ENCODE assay signal across 21 mouse cellular contexts in genomic region chr10:17248270-17248669, GRCm38 (mm10).
DNase-seq lines count a peak whose midpoint lies in the region; ATAC-seq and TF ChIP-seq lines count a peak whose summit lies in the region.
"Had no signal": no experiment of that assay in that cellular context is flagged by ENCODE, and none has a peak within 500 bp of the region (broad histone marks: within the 10 kb centered on the region; RNA-seq: fewer than 3 reads in every experiment).

No protein-coding gene starts in this region.

- TF ChIP-seq CTCF in cerebellum, adult 2 months (IDR thresholded peaks at IDR 0.05; ENCODE audit: borderline replicate concordance, insufficient read depth, low read depth, low read length): no peak

- H3K27me3 ChIP-seq in limb, embryonic 10.5 days (ENCODE audit: low read depth, poor library complexity, severe bottlenecking): no peaks in the 10 kb centered on the region
- H3K27me3 ChIP-seq in cerebellum, adult 2 months (ENCODE audit: control insufficient read depth, insufficient read depth, low read length): no peaks in the 10 kb centered on the region
- H3K27me3 ChIP-seq: embryonic facial prominence, embryonic 13.5 days; embryonic facial prominence, embryonic 15.5 days; forebrain, embryonic 12.5 days had no signal

- H3K36me3 ChIP-seq in limb, embryonic 10.5 days: no peaks in the 10 kb centered on the region
- H3K36me3 ChIP-seq: embryonic facial prominence, embryonic 13.5 days; embryonic facial prominence, embryonic 15.5 days; forebrain, embryonic 10.5 days; forebrain, embryonic 12.5 days had no signal

- H3K4me1 ChIP-seq in limb, embryonic 10.5 days: peaks cover 20% of the 10 kb centered on the region
- H3K4me1 ChIP-seq in cerebellum, adult 2 months (ENCODE audit: control insufficient read depth, insufficient read depth, low read length): peaks cover 3% of the 10 kb centered on the region; the same call in 1 of the 2 replicates
- H3K4me1 ChIP-seq: embryonic facial prominence, embryonic 15.5 days; forebrain, embryonic 10.5 days; forebrain, embryonic 12.5 days had no signal

- no peaks in the 10 kb centered on the region for H3K9me3 ChIP-seq in limb, embryonic 10.5 days (replicated peaks)
- H3K9me3 ChIP-seq: embryonic facial prominence, embryonic 13.5 days; embryonic facial prominence, embryonic 15.5 days; forebrain, embryonic 10.5 days; forebrain, embryonic 12.5 days had no signal

- 38% methylated on average over 2 of the region's 2 CpGs for WGBS in limb, embryonic 10.5 days
- WGBS in cerebellum, adult 2 months: 86% methylated on average over 2 of the region's 2 CpGs

- peak; percentile 33 for DNase-seq in gonadal fat pad, adult 2 months (ENCODE audit: low read depth)
- no peak for DNase-seq in limb, embryonic 10.5 days (ENCODE audit: low spot score)
- no peak for DNase-seq in cerebellum, adult 2 months
- DNase-seq: adrenal gland, adult 8-10 months; adrenal gland, postnatal 14 days; adrenal gland, postnatal 36 days; cerebellum, adult 11-12 months; cerebellum, adult 8-10 months; cerebellum, adult 9-11 months; cerebellum, postnatal 14 days; cerebellum, postnatal 36 days; embryo, embryonic 11 days had no signal

- no peak overlapping the region for H3K4me3 ChIP-seq in limb, embryonic 10.5 days
- no peak overlapping the region for H3K4me3 ChIP-seq in cerebellum, adult 2 months (replicated peaks; ENCODE audit: insufficient read depth, low read depth, low read length)
- H3K4me3 ChIP-seq: embryonic facial prominence, embryonic 13.5 days; embryonic facial prominence, embryonic 15.5 days; erythroblast, embryonic 14.5 days; forebrain, embryonic 10.5 days; forebrain, embryonic 12.5 days had no signal

- no peak for TF ChIP-seq POLR2A in cerebellum, adult 2 months (IDR thresholded peaks at IDR 0.05; ENCODE audit: borderline replicate concordance, insufficient read depth, low read length)

- peak overlapping the region; percentile 19; the same call in 1 of the 2 replicates for H3K27ac ChIP-seq in limb, embryonic 10.5 days
- no peak overlapping the region for H3K27ac ChIP-seq in cerebellum, adult 2 months (ENCODE audit: insufficient read depth, low read length)
- H3K27ac ChIP-seq: embryonic facial prominence, embryonic 13.5 days; embryonic facial prominence, embryonic 15.5 days; forebrain, embryonic 10.5 days; forebrain, embryonic 12.5 days had no signal

- ATAC-seq in megakaryocyte progenitor cell, adult 5-6 weeks (replicated peaks; ENCODE audit: poor library complexity): 0 out of 2 replicates have a peak, but pooled peaks have one; percentile 17
- no peak for ATAC-seq in activated CD4-positive, CD25-positive, alpha-beta regulatory T cell, adult 4 months
- ATAC-seq: forebrain, embryonic 14.5 days; forebrain, embryonic 16.5 days had no signal
